Mouse (Mus musculus): ENCODE results near the gene Mrnip.

Mrnip gene

DNA sequence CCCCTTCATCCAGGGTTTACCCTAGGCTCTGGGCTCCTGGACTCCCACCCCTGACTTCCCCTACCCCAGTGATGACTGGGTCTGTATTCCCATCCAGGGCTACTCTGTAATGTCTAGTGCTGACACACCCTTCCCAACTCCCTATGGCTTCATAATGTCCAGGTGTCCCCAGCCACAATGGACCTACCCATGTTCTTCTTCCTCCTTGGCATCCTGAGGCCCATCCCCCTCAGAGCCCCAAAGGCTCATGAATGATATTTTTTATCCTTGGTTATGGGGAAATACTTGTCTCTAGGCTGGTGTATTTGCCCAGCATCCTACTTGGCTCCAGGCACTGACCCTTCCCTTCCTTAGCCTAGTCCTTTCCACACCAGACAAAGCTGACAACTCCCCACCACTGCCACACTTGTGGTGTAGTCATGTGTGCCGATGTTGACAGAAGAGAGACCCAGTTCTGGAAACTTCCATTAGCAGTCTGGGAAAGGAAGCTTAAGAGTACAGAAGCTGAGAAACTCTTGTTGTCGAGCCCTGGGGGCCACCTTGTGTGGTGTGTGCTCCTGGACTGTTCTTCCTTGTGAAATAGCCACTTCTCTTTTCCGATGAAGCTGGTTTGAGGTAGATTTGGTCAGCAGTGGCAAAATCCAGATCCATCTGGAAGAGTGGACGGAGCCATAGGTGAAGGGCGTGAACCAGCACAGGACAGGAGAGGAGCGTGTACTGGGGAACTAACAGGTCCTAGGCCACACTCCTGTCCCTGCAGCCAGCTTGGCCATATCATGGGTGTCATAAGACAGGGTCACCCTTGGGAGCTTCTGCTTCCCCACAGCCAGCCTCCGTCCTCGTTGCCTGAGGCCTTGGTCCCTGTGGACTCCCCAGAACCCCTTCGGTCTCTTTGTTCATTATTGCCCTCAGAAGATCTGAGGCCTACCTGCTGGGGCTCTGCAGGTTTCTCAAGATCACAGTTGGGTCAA lies 64.9 kb downstream of the Mrnip start:
- ATAC-seq (ENCODE audit: insufficient number of reproducible peaks, low FRiP score, low TSS enrichment) = no peak

DNA sequence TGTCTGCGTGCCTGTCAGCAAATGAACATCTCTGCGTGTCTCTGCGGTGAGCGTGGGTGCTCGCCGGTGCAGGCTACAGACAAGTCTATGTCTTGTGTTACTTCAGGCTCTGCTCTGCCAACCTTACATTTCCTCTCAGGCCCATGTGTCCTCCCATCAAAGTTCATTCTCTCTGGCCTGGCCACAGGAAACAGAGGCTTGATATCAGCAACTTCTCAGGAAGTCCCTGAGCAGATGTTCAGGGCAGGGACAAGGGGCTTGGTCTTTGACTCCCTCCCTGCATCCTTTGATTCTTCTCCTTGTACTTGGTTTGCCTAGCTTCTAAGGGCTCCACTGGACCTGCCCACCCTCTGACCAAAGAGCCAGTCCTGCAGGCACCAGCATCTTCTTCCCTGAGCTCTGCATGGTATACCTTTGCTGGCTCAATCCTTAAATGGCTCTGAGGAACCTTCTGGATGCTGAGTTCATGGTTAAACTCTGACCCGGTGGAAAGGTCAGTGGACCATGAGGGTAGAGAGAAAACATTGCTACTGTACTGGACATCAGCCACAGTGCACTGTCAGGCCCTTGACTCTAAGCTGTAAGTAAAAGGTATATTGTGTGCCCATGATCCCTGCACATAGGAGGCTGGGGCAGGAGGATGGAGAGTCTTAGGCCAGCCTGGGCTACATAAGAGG lies 66.1 kb downstream of the Mrnip start:
- ATAC-seq (ENCODE audit: insufficient number of reproducible peaks, low FRiP score, low TSS enrichment) = no peak

DNA sequence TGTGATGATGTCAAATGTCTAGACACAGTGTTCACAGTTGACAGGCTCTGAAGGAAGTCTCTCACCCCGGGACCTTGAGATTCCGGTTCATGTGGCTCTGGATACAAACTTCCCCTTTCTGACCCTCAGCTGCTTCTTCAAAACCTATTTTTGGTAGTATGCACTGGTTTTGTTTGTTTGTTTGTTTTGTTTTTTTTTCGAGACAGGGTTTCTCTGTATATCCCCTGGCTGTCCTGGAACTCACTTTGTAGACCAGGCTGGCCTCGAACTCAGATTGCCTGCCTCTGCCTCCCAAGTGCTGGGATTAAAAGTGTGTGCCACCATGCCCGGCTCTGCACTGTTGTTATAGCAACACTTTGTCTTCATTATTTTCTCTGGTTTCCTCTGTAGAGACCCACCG lies 69.7 kb downstream of the Mrnip start:
- no peak for ATAC-seq (ENCODE audit: insufficient number of reproducible peaks, low FRiP score, low TSS enrichment)

DNA sequence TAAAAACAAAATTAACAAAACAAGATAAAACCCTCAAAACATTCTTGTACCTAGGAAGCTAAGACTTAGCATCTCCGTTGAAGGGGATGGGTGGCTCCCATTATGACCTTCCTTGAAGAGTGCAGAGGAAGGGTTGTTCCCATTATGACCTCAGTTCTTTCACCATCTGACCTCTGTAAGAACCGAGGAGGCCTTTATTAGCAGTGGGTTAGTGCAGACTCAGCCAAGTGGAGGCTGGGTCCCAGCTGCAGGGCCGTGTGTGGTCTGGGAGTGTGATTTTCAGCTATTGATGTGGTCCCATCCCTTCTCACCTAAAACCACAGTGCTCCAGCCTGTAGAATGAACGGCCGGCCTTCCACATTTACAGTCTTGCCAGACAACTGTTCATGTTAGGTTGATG lies 71.0 kb downstream of the Mrnip start:
- ATAC-seq (ENCODE audit: insufficient number of reproducible peaks, low FRiP score, low TSS enrichment) = no peak

GRCm38 (mm10) chr11:50248473-50249171 lies 74.4 kb downstream of the Mrnip start:
- no peak for ATAC-seq (ENCODE audit: insufficient number of reproducible peaks, low FRiP score, low TSS enrichment)

Data from cerebellum, adult (tissue).